Mouse (Mus musculus) forebrain, embryonic 15.5 days (tissue): Measurements from ENCODE around the gene Mymk. TPM values are rescaled to one million over a fixed set of nuclear protein-coding genes. Genes with fewer than 3 reads are reported as not detected.

Experiments used
- ATAC-seq: fragments of 200-750 bp; cut with Nextera tagmentation; replicated peaks from 2 replicates; pipeline ENCODE4 v1.8.0; 2017; ENCODE audit warnings: mild to moderate bottlenecking, moderate TSS enrichment, moderate library complexity
- H3K27ac ChIP-seq: fragments of 300-500 bp; sonication (generic); replicated peaks from 2 replicates; pipeline ENCODE4 v1.5.1; 2015; ENCODE audit warnings: mild to moderate bottlenecking, inconsistent platforms
- H3K27me3 ChIP-seq: fragments of 300-500 bp; sonication (generic); 2 replicates; pipeline ENCODE4 v1.6.1; 2015; ENCODE audit warnings: inconsistent platforms
- H3K36me3 ChIP-seq: fragments of 300-500 bp; sonication (generic); 2 replicates; pipeline ENCODE4 v1.6.1; 2015; ENCODE audit warnings: mild to moderate bottlenecking, inconsistent platforms
- H3K4me1 ChIP-seq: fragments of 300-500 bp; sonication (generic); 2 replicates; pipeline ENCODE4 v1.6.1; 2015; ENCODE audit warnings: inconsistent platforms
- H3K4me2 ChIP-seq: fragments of 300-500 bp; sonication (generic); replicated peaks from 2 replicates; pipeline ENCODE4 v1.6.1; 2015; ENCODE audit warnings: mild to moderate bottlenecking, inconsistent platforms
- H3K4me3 ChIP-seq: fragments of 300-500 bp; sonication (generic); 2 replicates; pipeline ENCODE4 v1.5.1; 2015; ENCODE audit warnings: mild to moderate bottlenecking, inconsistent platforms
- H3K9ac ChIP-seq: fragments of 300-500 bp; sonication (generic); replicated peaks from 2 replicates; pipeline ENCODE4 v1.6.1; 2015; ENCODE audit warnings: mild to moderate bottlenecking, inconsistent platforms
- H3K9me3 ChIP-seq: fragments of 300-500 bp; sonication (generic); 2 replicates; pipeline ENCODE4 v1.6.1; 2016; ENCODE audit warnings: inconsistent platforms
- WGBS: fragments of 180-500 bp; shearing (Covaris S2); methylation state at CpG from one replicate; pipeline ENCODE4 v1.1.7; 2015; ENCODE audit warnings: mixed read lengths; 5-methylcytosine and 5-hydroxymethylcytosine counted together
- polyA plus RNA-seq: library from polyadenylated mRNA; unstranded; fragments of >200 nt; fragmentation: Nextera tagmentation; extraction: Ambion mirVana; gene quantifications from 2 replicates; pipeline ENCODE4 v1.2.1, GENCODE M21; 2015

Gene Mymk
- polyA plus RNA-seq, 1 experiment from 2014 or later: 0.17 TPM

- 2% methylated on average over 38 of the region's 38 CpGs for WGBS
- peak within 1 kb of the TSS; percentile 45 for H3K4me3 ChIP-seq
- no peak within 1 kb of the TSS for H3K27ac ChIP-seq
These were observed 44.2 kb downstream of the Mymk start, which contains the start of gene Slc2a6 for GRCm38 (mm10) chr2:27027618-27028436. Slc2a6 (minus strand) TSS chr2:27027998.

GRCm38 (mm10) chr2:27026857-27027617 lies 44.9 kb downstream of the Mymk start:
- peak overlapping the region; percentile 38; the same call in 1 of the 2 replicates for H3K9ac ChIP-seq
- peak overlapping the region; percentile 73 for H3K4me2 ChIP-seq
- no peaks in the 10 kb centered on the region for H3K36me3 ChIP-seq
- WGBS: 72% methylated on average over 10 of the region's 10 CpGs
- peaks cover 9% of the 10 kb centered on the region; the same call in 1 of the 2 replicates for H3K27me3 ChIP-seq
- H3K27ac ChIP-seq: no peak overlapping the region
- H3K4me3 ChIP-seq: peak overlapping the region; percentile 45
- no peak for ATAC-seq
- no peaks in the 10 kb centered on the region for H3K9me3 ChIP-seq
- peaks cover 14% of the 10 kb centered on the region for H3K4me1 ChIP-seq

More at GRCm38 (mm10) chr2:27027618-27028436, 44.2 kb downstream of the Mymk start, which contains the start of gene Slc2a6:
- Histone ChIP-seq H3K9me3 (no peaks in the 10 kb centered on the region), H3K27me3 (peaks cover 9% of the 10 kb centered on the region; the same call in 1 of the 2 replicates), H3K9ac (peak within 1 kb of the TSS; percentile 38), H3K4me2 (peak within 1 kb of the TSS; percentile 73), H3K4me1 (peaks cover 14% of the 10 kb centered on the region), H3K36me3 (no peaks in the 10 kb centered on the region)
- peak; percentile 99 for ATAC-seq

GRCm38 (mm10) chr2:27026332-27026731 lies 45.6 kb downstream of the Mymk start:
- ATAC-seq: no peak

GRCm38 (mm10) chr2:27025545-27025944 lies 46.4 kb downstream of the Mymk start:
- H3K9ac ChIP-seq: no peak overlapping the region
- H3K4me1 ChIP-seq: peaks cover 14% of the 10 kb centered on the region
- no peaks in the 10 kb centered on the region for H3K9me3 ChIP-seq
- H3K27me3 ChIP-seq: peaks cover 9% of the 10 kb centered on the region; the same call in 1 of the 2 replicates
- no peaks in the 10 kb centered on the region for H3K36me3 ChIP-seq
- H3K4me3 ChIP-seq: no peak overlapping the region
- WGBS: 92% methylated on average over 3 of the region's 3 CpGs
- H3K4me2 ChIP-seq: no peak overlapping the region
- no peak overlapping the region for H3K27ac ChIP-seq
- no peak for ATAC-seq

More at GRCm38 (mm10) chr2:27026332-27026731, 45.6 kb downstream of the Mymk start:
- H3K9me3 ChIP-seq: no peaks in the 10 kb centered on the region
- no peaks in the 10 kb centered on the region for H3K36me3 ChIP-seq
- no peak overlapping the region for H3K9ac ChIP-seq
- no peak overlapping the region for H3K4me2 ChIP-seq
- no peak overlapping the region for H3K27ac ChIP-seq
- H3K27me3 ChIP-seq: peaks cover 9% of the 10 kb centered on the region; the same call in 1 of the 2 replicates
- H3K4me1 ChIP-seq: peaks cover 14% of the 10 kb centered on the region
- WGBS: 92% methylated on average over 3 of the region's 3 CpGs
- H3K4me3 ChIP-seq: no peak overlapping the region

GRCm38 (mm10) chr2:27024136-27024535 lies 47.8 kb downstream of the Mymk start:
- no peak for ATAC-seq
- H3K9ac ChIP-seq: no peak overlapping the region
- no peak overlapping the region for H3K4me3 ChIP-seq
- peaks cover 2% of the 10 kb centered on the region; the same call in 1 of the 2 replicates for H3K36me3 ChIP-seq
- H3K27ac ChIP-seq: no peak overlapping the region
- peaks cover 14% of the 10 kb centered on the region for H3K4me1 ChIP-seq
- peaks cover 5% of the 10 kb centered on the region; the same call in 1 of the 2 replicates for H3K27me3 ChIP-seq
- WGBS: 89% methylated on average over 14 of the region's 14 CpGs
- H3K9me3 ChIP-seq: no peaks in the 10 kb centered on the region
- no peak overlapping the region for H3K4me2 ChIP-seq

- H3K9ac ChIP-seq: no peak overlapping the region
- no peak overlapping the region for H3K4me2 ChIP-seq
- 0 out of 2 replicates have a peak, but pooled peaks cover 10% of the 10 kb centered on the region for H3K4me1 ChIP-seq
- 80% methylated on average over 6 of the region's 6 CpGs for WGBS
- no peak overlapping the region for H3K4me3 ChIP-seq
- H3K9me3 ChIP-seq: no peaks in the 10 kb centered on the region
- H3K27me3 ChIP-seq: no peaks in the 10 kb centered on the region
- no peak overlapping the region for H3K27ac ChIP-seq
- ATAC-seq: no peak
- peaks cover 15% of the 10 kb centered on the region for H3K36me3 ChIP-seq
These were observed 49.4 kb downstream of the Mymk start for GRCm38 (mm10) chr2:27022612-27023011.

- H3K4me3 ChIP-seq: no peak overlapping the region
- ATAC-seq: no peak
- peaks cover 30% of the 10 kb centered on the region for H3K36me3 ChIP-seq
- whole genome bisulfite sequencing: 82% methylated on average over 1 of the region's 1 CpGs
- no peaks in the 10 kb centered on the region for H3K9me3 ChIP-seq
- no peaks in the 10 kb centered on the region for H3K27me3 ChIP-seq
- H3K27ac ChIP-seq: no peak overlapping the region
- no peak overlapping the region for H3K9ac ChIP-seq
- no peaks in the 10 kb centered on the region for H3K4me1 ChIP-seq
- no peak overlapping the region for H3K4me2 ChIP-seq
These were observed 50.9 kb downstream of the Mymk start for GRCm38 (mm10) chr2:27021103-27021502.

GRCm38 (mm10) chr2:27019530-27019929 lies 52.4 kb downstream of the Mymk start:
- Histone ChIP-seq H3K36me3 (peaks cover 46% of the 10 kb centered on the region), H3K27me3 (no peaks in the 10 kb centered on the region), H3K4me3 (no peak overlapping the region), H3K4me2 (no peak overlapping the region), H3K9ac (no peak overlapping the region), H3K27ac (no peak overlapping the region), H3K4me1 (no peaks in the 10 kb centered on the region), H3K9me3 (no peaks in the 10 kb centered on the region)
- WGBS: 96% methylated on average over 2 of the region's 2 CpGs
- no peak for ATAC-seq

- no peak overlapping the region for H3K27ac ChIP-seq
- H3K4me3 ChIP-seq: no peak overlapping the region
- peaks cover 56% of the 10 kb centered on the region for H3K36me3 ChIP-seq
- no peaks in the 10 kb centered on the region for H3K27me3 ChIP-seq
- H3K4me2 ChIP-seq: no peak overlapping the region
- H3K9ac ChIP-seq: no peak overlapping the region
- WGBS: 52% methylated on average over 5 of the region's 5 CpGs
- H3K9me3 ChIP-seq: no peaks in the 10 kb centered on the region
- peak; percentile 48; the same call in 1 of the 2 replicates for ATAC-seq
- no peaks in the 10 kb centered on the region for H3K4me1 ChIP-seq
These were observed 54.2 kb downstream of the Mymk start for GRCm38 (mm10) chr2:27017802-27018201.

Other genes with a start within 250 kb of the Mymk start
- not detected in 2 replicates for gene Abo, start 207.2 kb downstream of the Mymk start, polyA plus RNA-seq
- gene Surf6, start 169.3 kb downstream of the Mymk start, polyA plus RNA-seq: 27.7 and 29.7 TPM in 2 replicates
- gene Med22, start 161.5 kb downstream of the Mymk start, polyA plus RNA-seq: 177 and 184 TPM in 2 replicates
- 533 and 546 TPM in 2 replicates for gene Rpl7a, start 161.4 kb downstream of the Mymk start, polyA plus RNA-seq
- 58.9 and 61.9 TPM in 2 replicates for gene Surf2, start 155.8 kb downstream of the Mymk start, polyA plus RNA-seq
- 74.0 and 77.3 TPM in 2 replicates for gene Surf1, start 155.6 kb downstream of the Mymk start, polyA plus RNA-seq
- 100 and 101 TPM in 2 replicates for gene Surf4, start 138.3 kb downstream of the Mymk start, polyA plus RNA-seq
- gene Stkld1, start 138.1 kb downstream of the Mymk start, polyA plus RNA-seq: 0.17 and 0.22 TPM in 2 replicates
- 38.4 and 38.8 TPM in 2 replicates for gene Rexo4, start 107.8 kb downstream of the Mymk start, polyA plus RNA-seq
- gene Adamts13, start 98.8 kb downstream of the Mymk start, polyA plus RNA-seq: 0.22 and 0.38 TPM in 2 replicates
- 120 and 121 TPM in 2 replicates for gene Cacfd1, start 62.3 kb downstream of the Mymk start, polyA plus RNA-seq
- 5.2 TPM in 2 replicates for gene Slc2a6, start 44.2 kb downstream of the Mymk start, polyA plus RNA-seq
- gene Adamtsl2, start 7.2 kb upstream of the Mymk start, polyA plus RNA-seq: 6.8 and 9.5 TPM in 2 replicates
- 3.5 and 4.6 TPM in 2 replicates for gene Fam163b, start 70.3 kb upstream of the Mymk start, polyA plus RNA-seq
- 0.06 TPM in 1 of 2 replicates, not detected in the other for gene Dbh, start 93.1 kb upstream of the Mymk start, polyA plus RNA-seq
- 3.6 and 4.5 TPM in 2 replicates for gene Sardh, start 176.2 kb upstream of the Mymk start, polyA plus RNA-seq